In the genomic region with DNA sequence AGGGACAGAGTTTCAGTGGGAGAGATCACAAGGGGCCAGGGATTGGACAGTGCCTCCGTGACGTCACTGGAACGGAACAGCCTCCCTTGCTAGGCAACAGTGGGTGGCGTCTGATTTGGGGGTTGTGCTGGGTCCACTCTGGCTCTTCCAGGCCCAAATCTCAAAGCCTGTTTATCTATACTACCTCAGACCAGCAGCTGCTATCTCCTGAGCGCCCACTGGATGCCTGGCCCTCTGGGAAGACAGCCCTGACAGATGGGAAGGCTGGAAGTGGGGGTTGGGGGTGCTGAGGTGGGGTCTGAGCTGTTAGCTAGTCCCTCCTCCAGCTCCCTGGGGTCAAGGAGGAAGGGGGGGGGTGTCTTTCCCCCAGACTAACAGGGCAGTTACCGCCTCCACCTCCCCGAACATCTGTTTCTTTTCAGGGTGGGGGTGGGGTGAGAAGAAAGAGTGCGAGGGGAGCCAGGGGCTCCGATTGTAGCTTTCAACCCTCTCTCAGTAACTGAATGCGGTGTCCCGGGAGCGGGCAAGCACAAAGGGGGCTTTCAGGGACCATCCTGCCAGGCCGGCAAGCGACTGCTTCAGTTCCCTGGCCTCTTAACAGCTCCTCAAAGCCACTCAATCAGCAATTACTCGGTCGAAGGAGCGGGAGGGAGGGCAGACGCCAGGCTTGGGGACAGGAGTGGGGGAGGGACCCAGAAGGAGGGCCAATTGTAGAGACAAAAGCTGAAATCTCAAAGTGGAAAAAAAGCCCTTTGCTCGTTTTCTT, we compare ENCODE assay signal across 8 mouse cellular contexts. TPM values are rescaled to one million over a fixed set of nuclear protein-coding genes. Genes with fewer than 3 reads are reported as not detected.
DNase-seq lines count a peak whose midpoint lies in the region; ATAC-seq lines count a peak whose summit lies in the region.

No protein-coding gene starts in this region.

- peak; percentile 68 for DNase-seq in Muller cell, postnatal 12 days (ENCODE audit: inconsistent ontology term)
- peak; percentile 88 for DNase-seq in embryo, embryonic 11.5 days (ENCODE audit: low read depth, low spot score)
- peak; percentile 37 to 73 for DNase-seq in gastrocnemius, postnatal 4 days (ENCODE audit: low spot score in 2 of 2)
- peak; percentile 69 for DNase-seq in testis, postnatal 10 days (ENCODE audit: low spot score)
- no peak for DNase-seq in natural killer cell, adult 2 months (ENCODE audit: low spot score in 2 of 2)

- H3K27me3 ChIP-seq in intestine, embryonic 16.5 days (replicated peaks; ENCODE audit: control insufficient read depth, insufficient read depth, low read length), result no peaks in the 10 kb centered on the region
- no peaks in the 10 kb centered on the region for H3K27me3 ChIP-seq in limb, embryonic 13.5 days
- H3K27me3 ChIP-seq in midbrain, embryonic 16.5 days (ENCODE audit: control insufficient read depth, insufficient read depth, low read depth, low read length), result no peaks in the 10 kb centered on the region

- H3K4me1 ChIP-seq in intestine, embryonic 16.5 days (ENCODE audit: control insufficient read depth, insufficient read depth, low read length), result peaks cover 35% of the 10 kb centered on the region
- H3K4me1 ChIP-seq in limb, embryonic 13.5 days, result peaks cover 64% of the 10 kb centered on the region
- H3K4me1 ChIP-seq in midbrain, embryonic 16.5 days (ENCODE audit: control insufficient read depth, insufficient read depth, low read length), result peaks cover 19% of the 10 kb centered on the region

- H3K9me3 ChIP-seq in intestine, embryonic 16.5 days (ENCODE audit: control insufficient read depth, low read length), result no peaks in the 10 kb centered on the region
- H3K9me3 ChIP-seq in limb, embryonic 13.5 days, result no peaks in the 10 kb centered on the region
- no peaks in the 10 kb centered on the region for H3K9me3 ChIP-seq in midbrain, embryonic 16.5 days (replicated peaks; ENCODE audit: control insufficient read depth, low read length, poor library complexity, severe bottlenecking)

- peak overlapping the region; percentile 97 for H3K27ac ChIP-seq in intestine, embryonic 16.5 days (ENCODE audit: low read length)
- peak overlapping the region; percentile 97 for H3K27ac ChIP-seq in limb, embryonic 13.5 days
- peak overlapping the region; percentile 82 for H3K27ac ChIP-seq in midbrain, embryonic 16.5 days (ENCODE audit: low read length)

- peak overlapping the region; percentile 36 for H3K4me3 ChIP-seq in intestine, embryonic 16.5 days (ENCODE audit: low read length)
- H3K4me3 ChIP-seq in limb, embryonic 13.5 days, result peak overlapping the region; percentile 38
- H3K4me3 ChIP-seq in midbrain, embryonic 16.5 days (ENCODE audit: low read depth, low read length), result peak overlapping the region; percentile 30

- peak; percentile 82 for ATAC-seq in intestine, embryonic 16.5 days
- ATAC-seq in limb, embryonic 13.5 days (ENCODE audit: low FRiP score, low read depth), result peak; percentile 92
- ATAC-seq in midbrain, embryonic 16.5 days, result peak; percentile 91

- peak overlapping the region; percentile 66 for H3K9ac ChIP-seq in intestine, embryonic 16.5 days (ENCODE audit: low read depth, low read length)
- peak overlapping the region; percentile 67 for H3K9ac ChIP-seq in limb, embryonic 13.5 days
- peak overlapping the region; percentile 54 for H3K9ac ChIP-seq in midbrain, embryonic 16.5 days (ENCODE audit: low read depth, low read length)

- no peaks in the 10 kb centered on the region for H3K36me3 ChIP-seq in intestine, embryonic 16.5 days (ENCODE audit: control insufficient read depth, insufficient read depth, low read length)
- no peaks in the 10 kb centered on the region for H3K36me3 ChIP-seq in limb, embryonic 13.5 days
- no peaks in the 10 kb centered on the region for H3K36me3 ChIP-seq in midbrain, embryonic 16.5 days (ENCODE audit: control insufficient read depth, insufficient read depth, low read length)

- 8% methylated on average over 19 of the region's 19 CpGs for WGBS in intestine, embryonic 16.5 days
- WGBS in limb, embryonic 13.5 days, result under 1% methylated on average over 19 of the region's 19 CpGs
- WGBS in midbrain, embryonic 16.5 days, result 2% methylated on average over 19 of the region's 19 CpGs

- peak overlapping the region; percentile 56 for H3K4me2 ChIP-seq in intestine, embryonic 16.5 days (ENCODE audit: low read depth, low read length)
- peak overlapping the region; percentile 66 for H3K4me2 ChIP-seq in limb, embryonic 13.5 days (replicated peaks)
- H3K4me2 ChIP-seq in midbrain, embryonic 16.5 days (ENCODE audit: low read length), result peak overlapping the region; percentile 58

RNA-seq across cellular contexts. Expression of a gene that starts 33.9 kb away (rescaled TPM):
- 10 to 100 TPM; 26.3 to 27.5 TPM for total RNA-seq in gastrocnemius, postnatal 4 days (2021)
- polyA plus RNA-seq in intestine, embryonic 16.5 days (2015; fragmentation: Nextera tagmentation; extraction: Ambion mirVana), result 59.0 and 60.3 TPM in 2 replicates
- polyA plus RNA-seq in limb, embryonic 13.5 days (2015; fragmentation: Nextera tagmentation; extraction: Ambion mirVana), result 96.6 and 102 TPM in 2 replicates
- 73.2 and 75.0 TPM in 2 replicates for polyA plus RNA-seq in midbrain, embryonic 16.5 days (2015; fragmentation: Nextera tagmentation; extraction: Ambion mirVana)

Comparison
In these comparisons a context has a peak if more than half of its experiments do, and no peak if none do; other contexts are left out.
1. DNase-seq: peak in Muller cell, postnatal 12 days (single experiment), embryo, embryonic 11.5 days (single experiment), gastrocnemius, postnatal 4 days (2 of 2) and testis, postnatal 10 days (single experiment); none in natural killer cell, adult 2 months (0 of 2).
2. Peak in every context shown above with its lines, with median percentiles within 50 percentile points of each other: ATAC-seq, H3K27ac ChIP-seq, H3K4me2 ChIP-seq, H3K4me3 ChIP-seq and H3K9ac ChIP-seq.